In genomic region chr7:25248018-25248647, GRCm38 (mm10) we compare ENCODE assay signal across 8 mouse cellular contexts. TPM values are rescaled to one million over a fixed set of nuclear protein-coding genes. Genes with fewer than 3 reads are reported as not detected.
A peak's percentile ranks its signal among the peaks of the same experiment; 100 is the strongest.
DNase-seq lines count a peak whose midpoint lies in the region; ATAC-seq and TF ChIP-seq lines count a peak whose summit lies in the region.

No protein-coding gene starts in this region.

- peak; percentile 66 to 67 for DNase-seq in heart, adult 9 months (ENCODE audit: low spot score in 2 of 2)
- peak; percentile 80 to 87 for DNase-seq in layer of hippocampus, adult 2 months (ENCODE audit: low spot score in 2 of 2)
- peak; percentile 65 for DNase-seq in lung, embryonic 14.5 days
- peak; percentile 81 to 83 for DNase-seq in right cerebral cortex, adult 2 months (ENCODE audit: low spot score in 2 of 2)
- no peak for DNase-seq in gastrocnemius, postnatal 14 days

- WGBS in lung, embryonic 14.5 days, result under 1% methylated on average over 18 of the region's 18 CpGs

- peaks cover 26% of the 10 kb centered on the region for H3K36me3 ChIP-seq in megakaryocyte, embryonic 14.5 days (replicated peaks; ENCODE audit: low read length)
- peaks cover 30% of the 10 kb centered on the region for H3K36me3 ChIP-seq in lung, embryonic 14.5 days (ENCODE audit: insufficient read depth)

- H3K9ac ChIP-seq in lung, embryonic 14.5 days, result peak overlapping the region; percentile 95

- ATAC-seq in megakaryocyte, adult 5-6 weeks (ENCODE audit: poor library complexity, severe bottlenecking), result no peak
- peak; percentile 7; the same call in 1 of the 2 replicates for ATAC-seq in common myeloid progenitor, adult 5-6 weeks (replicated peaks; ENCODE audit: low read depth, poor library complexity, severe bottlenecking)
- ATAC-seq in lung, embryonic 14.5 days (ENCODE audit: insufficient read depth), result peak; percentile 4; the same call in 1 of the 2 replicates

- peaks cover 59% of the 10 kb centered on the region for H3K4me1 ChIP-seq in megakaryocyte, embryonic 14.5 days
- peaks cover 20% of the 10 kb centered on the region for H3K4me1 ChIP-seq in lung, embryonic 14.5 days (ENCODE audit: insufficient read depth)

- H3K4me3 ChIP-seq in megakaryocyte, embryonic 14.5 days (replicated peaks), result peak overlapping the region; percentile 97
- peak overlapping the region; percentile 97 for H3K4me3 ChIP-seq in layer of hippocampus, adult 2 months
- H3K4me3 ChIP-seq in lung, embryonic 14.5 days (ENCODE audit: low read depth, low read length), result peak overlapping the region; percentile 98

- H3K27ac ChIP-seq in layer of hippocampus, adult 2 months, result peak overlapping the region; percentile 99
- H3K27ac ChIP-seq in lung, embryonic 14.5 days (ENCODE audit: low read depth), result peak overlapping the region; percentile 99

- H3K4me2 ChIP-seq in lung, embryonic 14.5 days, result peak overlapping the region; percentile 99

- H3K9me3 ChIP-seq in megakaryocyte, embryonic 14.5 days, result no peaks in the 10 kb centered on the region
- H3K9me3 ChIP-seq in lung, embryonic 14.5 days (ENCODE audit: low read depth, low read length), result no peaks in the 10 kb centered on the region

- H3K27me3 ChIP-seq in megakaryocyte, embryonic 14.5 days (replicated peaks), result peaks cover 2% of the 10 kb centered on the region
- no peaks in the 10 kb centered on the region for H3K27me3 ChIP-seq in lung, embryonic 14.5 days (ENCODE audit: insufficient read depth, low read length)

- intact Hi-C loops in gastrocnemius, postnatal 14 days (cut with DNase I; ENCODE audit: low total_unique reads), result loop anchor here (10.0 kb wide), 1 partner anchor 67 kb away; the partner anchor contains the start of gene Megf8

- TF ChIP-seq CTCF in layer of hippocampus, adult 2 months (conservative IDR thresholded peaks at IDR 0.05), result no peak
- no peak for TF ChIP-seq CTCF in lung, embryonic 14.5 days (IDR thresholded peaks at IDR 0.05; ENCODE audit: low read depth)

RNA-seq across cellular contexts. Expression of gene Erf, which starts 2.4 kb away (rescaled TPM):
- 44.8 and 66.8 TPM in 2 replicates for polyA plus RNA-seq in megakaryocyte, embryonic 14.5 days (2012; ENCODE audit: insufficient read depth, low replicate concordance)
- total RNA-seq in megakaryocyte, adult 5-6 weeks (2015), result 4.9 and 6.5 TPM in 2 replicates
- 2.6 and 5.3 TPM in 2 replicates for total RNA-seq in megakaryocyte, adult 5-6 weeks (2017)
- total RNA-seq in common myeloid progenitor, adult 5-6 weeks (2017), result 8.9 and 10.9 TPM in 2 replicates
- total RNA-seq in layer of hippocampus, adult 2 months (2021), result 10 to 100 TPM; 40.3 to 45.1 TPM
- 24.5 and 26.6 TPM in 2 replicates for polyA plus RNA-seq in lung, embryonic 14.5 days (2014; fragmentation: Nextera tagmentation; extraction: Ambion mirVana)
- 10 to 100 TPM in 1 of 2 experiments, 1 to 10 TPM in 1; 9.8 to 11.8 TPM for total RNA-seq in gastrocnemius, postnatal 14 days (2021)

RNA-seq across cellular contexts. Expression of gene Gsk3a, which starts 10.5 kb away (rescaled TPM):
- polyA plus RNA-seq in megakaryocyte, embryonic 14.5 days (2012; ENCODE audit: insufficient read depth, low replicate concordance), result 55.6 and 120 TPM in 2 replicates
- 90.1 and 90.2 TPM in 2 replicates for total RNA-seq in megakaryocyte, adult 5-6 weeks (2015)
- 58.7 and 60.8 TPM in 2 replicates for total RNA-seq in megakaryocyte, adult 5-6 weeks (2017)
- total RNA-seq in common myeloid progenitor, adult 5-6 weeks (2017), result 50.5 and 58.1 TPM in 2 replicates
- total RNA-seq in layer of hippocampus, adult 2 months (2021), result 100 to 1,000 TPM; 206 to 220 TPM
- polyA plus RNA-seq in lung, embryonic 14.5 days (2014; fragmentation: Nextera tagmentation; extraction: Ambion mirVana), result 14.6 and 14.9 TPM in 2 replicates
- 10 to 100 TPM; 46.5 to 51.4 TPM for total RNA-seq in gastrocnemius, postnatal 14 days (2021)

RNA-seq across cellular contexts. Expression of gene Cic, which starts 19.4 kb away (rescaled TPM):
- polyA plus RNA-seq in megakaryocyte, embryonic 14.5 days (2012; ENCODE audit: insufficient read depth, low replicate concordance), result 290 and 655 TPM in 2 replicates
- total RNA-seq in megakaryocyte, adult 5-6 weeks (2015), result 166 and 174 TPM in 2 replicates
- 55.5 and 84.2 TPM in 2 replicates for total RNA-seq in megakaryocyte, adult 5-6 weeks (2017)
- total RNA-seq in common myeloid progenitor, adult 5-6 weeks (2017), result 44.4 and 50.2 TPM in 2 replicates
- 100 to 1,000 TPM; 218 to 225 TPM for total RNA-seq in layer of hippocampus, adult 2 months (2021)
- 31.1 and 39.1 TPM in 2 replicates for polyA plus RNA-seq in lung, embryonic 14.5 days (2014; fragmentation: Nextera tagmentation; extraction: Ambion mirVana)
- total RNA-seq in gastrocnemius, postnatal 14 days (2021), result 10 to 100 TPM; 38.2 to 44.1 TPM

RNA-seq across cellular contexts. Expression of gene Zfp526, which starts 26.9 kb away (rescaled TPM):
- polyA plus RNA-seq in megakaryocyte, embryonic 14.5 days (2012; ENCODE audit: insufficient read depth, low replicate concordance), result 4.8 and 8.9 TPM in 2 replicates
- total RNA-seq in megakaryocyte, adult 5-6 weeks (2015), result 7.2 and 7.6 TPM in 2 replicates
- 5.2 and 8.3 TPM in 2 replicates for total RNA-seq in megakaryocyte, adult 5-6 weeks (2017)
- 8.3 and 10.2 TPM in 2 replicates for total RNA-seq in common myeloid progenitor, adult 5-6 weeks (2017)
- total RNA-seq in layer of hippocampus, adult 2 months (2021), result 10 to 100 TPM; 10.5 to 12.7 TPM
- 3.5 and 3.8 TPM in 2 replicates for polyA plus RNA-seq in lung, embryonic 14.5 days (2014; fragmentation: Nextera tagmentation; extraction: Ambion mirVana)
- total RNA-seq in gastrocnemius, postnatal 14 days (2021), result 1 to 10 TPM; 5.4 to 5.9 TPM

RNA-seq across cellular contexts. Expression of gene Dedd2, which starts 27.7 kb away (rescaled TPM):
- 16.7 and 34.3 TPM in 2 replicates for polyA plus RNA-seq in megakaryocyte, embryonic 14.5 days (2012; ENCODE audit: insufficient read depth, low replicate concordance)
- 14.5 and 19.7 TPM in 2 replicates for total RNA-seq in megakaryocyte, adult 5-6 weeks (2015)
- 17.8 and 18.8 TPM in 2 replicates for total RNA-seq in megakaryocyte, adult 5-6 weeks (2017)
- total RNA-seq in common myeloid progenitor, adult 5-6 weeks (2017), result 16.4 and 17.6 TPM in 2 replicates
- 10 to 100 TPM; 23.7 to 24.1 TPM for total RNA-seq in layer of hippocampus, adult 2 months (2021)
- polyA plus RNA-seq in lung, embryonic 14.5 days (2014; fragmentation: Nextera tagmentation; extraction: Ambion mirVana), result 5.2 and 6.7 TPM in 2 replicates
- 1 to 10 TPM; 5.7 to 8.7 TPM for total RNA-seq in gastrocnemius, postnatal 14 days (2021)
